Mouse (Mus musculus) liver, postnatal 0 days (tissue): ENCODE results near the gene Insm2.

Source experiments
- CTCF ChIP-seq: sonication (generic); IDR thresholded peaks from 2 replicates; pipeline ENCODE4 v1.5.1; 2016; ENCODE audit warnings: antibody characterized with exemption, low read depth
- EP300 ChIP-seq: IDR thresholded peaks from 2 replicates; pipeline ENCODE4 v1.6.1; 2016; ENCODE audit warnings: antibody characterized with exemption, low read depth, mild to moderate bottlenecking

DNA sequence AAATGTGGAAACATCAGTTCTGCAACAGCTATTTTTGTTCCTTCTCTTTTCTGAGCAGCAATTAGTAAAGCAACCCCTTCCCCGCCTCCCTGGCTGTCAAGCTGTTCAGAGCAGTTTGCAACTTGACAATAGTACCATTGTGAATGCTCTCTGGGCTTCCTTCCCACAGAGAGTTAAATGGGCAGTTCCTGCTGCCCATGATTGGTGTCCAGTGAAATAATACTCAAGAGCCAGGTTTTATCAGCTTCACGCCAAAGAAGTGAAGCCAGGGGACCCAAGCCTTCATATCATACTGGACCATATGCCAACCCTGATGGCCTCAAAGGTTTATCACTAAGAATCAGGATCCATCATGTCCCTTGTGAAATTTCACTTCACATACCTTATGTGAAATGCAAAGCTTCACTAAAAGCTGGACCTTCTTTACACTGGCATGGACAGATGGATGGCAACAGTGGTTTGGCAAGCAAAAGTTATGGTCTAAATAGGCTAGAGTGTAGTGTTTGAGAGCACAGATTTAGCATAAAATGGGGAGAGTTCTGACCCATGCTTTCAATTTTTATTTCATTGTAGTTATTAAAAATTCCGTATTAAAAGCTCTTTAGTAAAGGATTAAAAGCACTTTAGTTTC lies 23.5 kb downstream of the Insm2 start:
- TF ChIP-seq CTCF: no peak
- no peak for TF ChIP-seq EP300
